Mouse (Mus musculus) heart, embryonic 14.5 days (tissue): ENCODE measurements around the gene Dnah7b. TPM values are rescaled to one million over a fixed set of nuclear protein-coding genes. Genes with fewer than 3 reads are reported as not detected.
"Not testable (repeated sequence)": the region's sequence is repeated elsewhere in the genome, so short reads cannot be mapped to it uniquely, and the experiment has no call there.

Source experiments
- ATAC-seq: fragments of 200-750 bp; cut with Nextera tagmentation; 2 replicates; pipeline ENCODE4 v1.8.0; 2017; ENCODE audit warnings: low read depth, moderate TSS enrichment; ENCODE audit not compliant: insufficient number of reproducible peaks, insufficient read depth, low FRiP score
- H3K27ac ChIP-seq, 2 experiments: fragments of 200-500 bp in 1 of 2; fragments of 300-500 bp in 1 of 2; sonication (generic) in 1 of 2; replicated peaks in 1 of 2; 2 replicates each; pipeline ENCODE4 v1.5.1; 2012 to 2014; ENCODE audit warnings: low read depth in 2 of 2, low read length in 2 of 2, control low read depth in 1 of 2, mild to moderate bottlenecking in 1 of 2, mixed read lengths in 1 of 2; ENCODE audit not compliant: control insufficient read depth in 1 of 2, insufficient read depth in 1 of 2
- H3K27me3 ChIP-seq: fragments of 300-500 bp; sonication (generic); 2 replicates; pipeline ENCODE4 v1.6.1; 2014; ENCODE audit warnings: mild to moderate bottlenecking, low read length, control low read depth; ENCODE audit not compliant: control insufficient read depth, insufficient read depth
- H3K36me3 ChIP-seq: fragments of 300-500 bp; sonication (generic); 2 replicates; pipeline ENCODE4 v1.6.1; 2014; ENCODE audit warnings: mild to moderate bottlenecking, control low read depth, low read length, mixed read lengths; ENCODE audit not compliant: control insufficient read depth, insufficient read depth
- H3K4me1 ChIP-seq, 2 experiments: fragments of 200-500 bp in 1 of 2; fragments of 300-500 bp in 1 of 2; sonication (generic) in 1 of 2; 2 replicates each; pipeline ENCODE4 v1.6.1; 2012 to 2014; ENCODE audit warnings: low read length in 2 of 2, control low read depth in 1 of 2, mixed read lengths in 1 of 2; ENCODE audit not compliant: control insufficient read depth in 2 of 2, insufficient read depth in 2 of 2
- H3K4me2 ChIP-seq: fragments of 300-500 bp; sonication (generic); 2 replicates; pipeline ENCODE4 v1.6.1; 2014; ENCODE audit warnings: mild to moderate bottlenecking, low read length
- H3K4me3 ChIP-seq, 2 experiments: fragments of 200-500 bp in 1 of 2; fragments of 300-500 bp in 1 of 2; sonication (generic) in 1 of 2; 2 replicates each; pipeline ENCODE4 v1.5.1; 2012 to 2014; ENCODE audit warnings: low read length in 2 of 2, mild to moderate bottlenecking in 2 of 2, control low read depth in 1 of 2, low read depth in 1 of 2, moderate library complexity in 1 of 2; ENCODE audit not compliant: control insufficient read depth in 1 of 2, insufficient read depth in 1 of 2
- H3K9ac ChIP-seq: fragments of 300-500 bp; sonication (generic); 2 replicates; pipeline ENCODE4 v1.6.1; 2014; ENCODE audit warnings: mild to moderate bottlenecking, low read length
- H3K9me3 ChIP-seq: fragments of 300-500 bp; sonication (generic); 2 replicates; pipeline ENCODE4 v1.6.1; 2016; ENCODE audit warnings: low read length, control low read depth; ENCODE audit not compliant: control insufficient read depth
- WGBS: fragments of 180-500 bp; shearing (Covaris S2); extraction: QIAGEN DNeasy Blood & Tissue Kit; methylation state at CpG from one replicate; pipeline ENCODE4 v1.1.7; 2014; 5-methylcytosine and 5-hydroxymethylcytosine counted together
- polyA plus RNA-seq: library from polyadenylated mRNA; unstranded; fragments of >200 nt; fragmentation: Nextera tagmentation; extraction: Ambion mirVana; gene quantifications from 2 replicates; pipeline ENCODE4 v1.2.1, GENCODE M21; 2014

Gene Dnah7b
- polyA plus RNA-seq, 1 experiment from 2014 or later = 1.8 TPM

DNA sequence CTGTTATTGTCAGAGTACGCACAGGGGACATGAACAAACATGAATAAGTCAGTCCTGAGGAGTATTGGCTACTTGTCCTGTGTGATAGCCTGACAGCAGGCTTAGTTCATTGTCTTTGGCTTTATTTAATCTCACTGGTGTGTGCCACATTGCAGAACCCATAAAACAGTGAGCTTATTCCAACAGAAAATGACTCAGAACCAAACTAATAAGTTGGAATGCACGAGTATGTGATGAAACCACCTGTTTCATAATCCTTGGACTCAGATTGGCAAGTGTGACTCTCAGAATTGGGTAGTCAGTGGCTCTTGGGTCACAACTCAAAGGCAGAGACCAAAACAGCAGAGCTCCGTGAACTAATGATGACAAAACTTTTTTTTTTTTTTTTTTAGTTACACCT lies 279.2 kb downstream of the Dnah7b start:
- not testable (repeated sequence) for H3K36me3 ChIP-seq, H3K9ac ChIP-seq, ATAC-seq, H3K4me1 ChIP-seq, H3K4me3 ChIP-seq, H3K27ac ChIP-seq, H3K4me2 ChIP-seq, H3K9me3 ChIP-seq, H3K27me3 ChIP-seq
- WGBS = 83% methylated on average over 3 of the region's 3 CpGs

DNA sequence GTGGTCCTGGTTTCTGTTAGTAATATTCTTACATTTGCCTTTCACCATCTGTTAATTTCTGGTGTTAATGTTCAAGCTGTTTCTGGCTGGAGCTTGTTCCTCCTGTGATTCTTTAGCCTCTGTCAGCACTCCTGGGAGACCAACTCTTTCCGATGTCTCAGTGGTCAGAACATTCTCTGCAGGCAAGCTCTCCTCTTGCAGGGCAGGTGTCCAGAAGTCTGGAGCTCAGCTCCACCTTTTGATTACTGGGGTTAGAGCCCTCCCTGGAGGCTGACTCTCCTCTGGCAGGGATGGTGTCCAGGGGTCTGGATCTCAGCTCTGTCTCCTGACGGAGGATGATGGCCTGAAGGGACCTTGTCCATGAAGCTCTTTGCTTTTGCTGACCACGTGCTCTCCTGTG lies 314.5 kb downstream of the Dnah7b start:
- not testable (repeated sequence) for ATAC-seq, H3K36me3 ChIP-seq, H3K9me3 ChIP-seq, H3K4me1 ChIP-seq, H3K27ac ChIP-seq, H3K4me2 ChIP-seq, H3K4me3 ChIP-seq, H3K27me3 ChIP-seq, H3K9ac ChIP-seq
- 93% methylated on average over 3 of the region's 3 CpGs for WGBS

DNA sequence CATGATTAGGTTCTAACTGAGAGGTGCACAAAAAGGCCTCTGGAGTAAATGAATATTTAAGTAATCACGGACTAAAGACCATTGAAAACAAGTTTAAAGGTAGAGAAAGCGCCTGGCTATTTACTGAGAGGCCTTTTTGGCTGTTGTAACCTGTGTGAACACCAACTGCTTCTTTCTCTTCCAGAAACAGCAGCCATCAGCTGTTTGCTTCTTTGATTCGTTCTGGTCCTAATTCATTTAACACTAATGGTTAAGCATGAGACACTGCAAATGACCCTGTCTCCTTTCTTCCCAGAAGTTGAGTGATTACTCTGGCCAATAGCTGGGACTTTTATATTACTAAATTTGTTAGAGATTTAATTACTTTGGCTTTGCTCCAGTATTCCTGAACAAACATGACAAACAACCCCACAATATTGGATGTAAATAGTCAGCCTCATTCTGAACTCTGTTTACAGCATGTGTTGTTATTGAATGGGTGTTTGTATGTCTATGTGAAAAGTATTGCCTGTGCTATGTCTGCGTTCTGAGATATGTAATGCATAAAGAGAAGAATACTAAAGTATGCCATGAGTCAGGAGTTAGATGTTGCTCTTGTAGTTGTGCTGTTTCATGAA lies 328.7 kb downstream of the Dnah7b start:
- not testable (repeated sequence) for H3K4me2 ChIP-seq, H3K4me3 ChIP-seq, H3K9ac ChIP-seq, H3K27me3 ChIP-seq, ATAC-seq, H3K27ac ChIP-seq, H3K36me3 ChIP-seq, H3K4me1 ChIP-seq, H3K9me3 ChIP-seq
- WGBS = 74% methylated on average over 3 of the region's 4 CpGs

DNA sequence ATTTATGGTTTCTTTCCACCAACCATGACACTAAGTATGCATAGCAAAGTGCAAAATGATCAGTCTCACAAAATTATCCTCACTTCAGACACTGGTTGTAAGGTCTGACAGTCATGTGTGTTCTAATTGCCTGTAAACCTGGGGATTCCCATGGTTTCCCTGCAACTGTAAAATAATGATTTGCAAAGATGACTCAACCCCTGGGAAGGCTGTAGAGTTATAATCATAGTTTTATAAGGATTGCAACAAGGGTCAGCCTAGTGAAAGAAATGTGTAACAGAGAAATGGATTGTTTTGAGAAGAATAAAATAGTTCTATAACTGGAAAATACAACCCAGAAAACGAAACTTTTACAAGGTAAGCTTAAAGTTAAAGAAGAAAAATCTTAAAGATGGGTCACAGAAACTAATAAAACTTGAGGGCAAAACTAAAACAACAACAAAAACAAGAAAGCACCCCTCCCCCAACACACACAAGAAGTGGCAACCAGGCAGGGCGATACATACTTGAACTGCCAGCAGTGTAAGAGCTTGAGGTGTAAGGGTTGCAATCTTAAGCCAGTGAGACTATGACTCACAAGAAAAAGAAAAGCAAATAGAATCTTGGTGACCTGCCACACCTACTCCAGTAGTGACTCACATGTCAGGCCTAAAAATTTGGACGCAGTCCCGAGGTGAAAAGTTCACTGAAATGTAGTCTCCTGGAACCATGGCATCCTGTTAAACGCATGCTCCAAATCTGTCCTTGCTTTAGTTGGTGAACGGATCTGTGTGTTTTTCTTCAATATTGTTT lies 342.4 kb downstream of the Dnah7b start:
- no peak overlapping the region for H3K4me2 ChIP-seq
- H3K27me3 ChIP-seq = no peaks in the 10 kb centered on the region
- H3K9ac ChIP-seq = no peak overlapping the region
- 66% methylated on average over 6 of the region's 6 CpGs for WGBS
- no peak overlapping the region for H3K27ac ChIP-seq
- H3K4me3 ChIP-seq = no peak overlapping the region
- no peaks in the 10 kb centered on the region for H3K4me1 ChIP-seq
- no peaks in the 10 kb centered on the region for H3K36me3 ChIP-seq
- H3K9me3 ChIP-seq = no peaks in the 10 kb centered on the region
- ATAC-seq = no peak

DNA sequence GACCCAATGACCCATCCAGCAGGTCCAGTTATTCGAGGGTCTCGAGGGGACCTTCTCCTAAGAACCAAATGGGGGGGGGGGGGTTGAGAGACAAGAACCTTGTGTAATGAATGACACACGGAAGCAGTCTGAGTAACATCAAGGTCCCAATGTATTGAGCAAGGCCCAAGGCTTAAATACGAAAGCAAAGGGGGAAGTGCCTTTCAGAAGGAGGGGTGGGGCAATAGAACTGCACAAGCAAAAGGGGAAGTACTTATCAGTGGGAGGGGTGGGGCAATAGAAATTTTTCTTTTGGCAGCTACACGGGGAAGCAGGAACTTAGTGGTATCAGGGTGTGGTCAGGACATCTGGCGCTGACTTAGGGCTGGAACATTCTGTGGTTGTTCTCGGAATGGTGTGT lies 348.7 kb downstream of the Dnah7b start:
- not testable (repeated sequence) for ATAC-seq, H3K4me1 ChIP-seq, H3K4me3 ChIP-seq, H3K4me2 ChIP-seq, H3K27me3 ChIP-seq, H3K36me3 ChIP-seq, H3K27ac ChIP-seq, H3K9me3 ChIP-seq, H3K9ac ChIP-seq
- WGBS = 72% methylated on average over 7 of the region's 7 CpGs

DNA sequence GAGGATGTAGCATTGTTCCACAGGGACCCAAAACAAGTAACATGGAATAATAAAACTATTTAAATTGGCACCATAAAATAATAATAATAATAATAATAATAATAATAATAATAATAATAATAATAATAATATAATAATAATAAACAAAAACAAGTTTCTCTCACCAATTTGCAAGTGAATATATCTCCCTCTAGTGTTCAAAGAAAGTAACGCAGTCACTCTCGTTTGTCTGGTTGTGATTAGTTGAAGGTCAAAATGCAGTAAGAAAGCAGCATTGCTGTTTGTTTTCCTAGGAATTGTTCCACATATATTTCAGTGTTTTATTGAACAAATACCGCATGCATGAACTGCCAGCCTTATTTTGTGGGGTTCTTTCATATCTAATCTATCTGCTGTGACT lies 350.8 kb downstream of the Dnah7b start:
- H3K9ac ChIP-seq, ATAC-seq, H3K27ac ChIP-seq, H3K4me1 ChIP-seq, H3K36me3 ChIP-seq, H3K4me3 ChIP-seq, H3K4me2 ChIP-seq, H3K9me3 ChIP-seq, H3K27me3 ChIP-seq: not testable (repeated sequence)
- WGBS = 15% methylated on average over 3 of the region's 3 CpGs

DNA sequence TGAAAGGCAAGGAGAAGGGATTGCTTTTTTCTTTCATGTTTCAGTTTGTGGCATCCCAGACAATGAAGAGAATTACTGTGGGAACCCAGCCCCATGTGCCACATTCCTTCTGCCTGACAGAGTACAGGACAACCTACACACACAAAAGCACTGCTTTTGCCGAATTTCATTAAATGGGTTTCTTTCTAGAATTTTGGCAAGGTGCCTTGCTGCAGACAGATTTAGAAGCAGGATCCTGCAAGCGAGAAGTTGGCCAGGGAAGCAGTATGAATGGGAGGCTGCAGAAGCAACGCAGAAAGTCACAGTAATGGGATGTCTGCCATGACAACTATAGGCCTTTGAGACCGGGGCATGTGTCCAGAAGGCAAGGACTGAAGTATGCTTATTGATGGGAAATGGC lies 352.9 kb downstream of the Dnah7b start:
- not testable (repeated sequence) for H3K27ac ChIP-seq, H3K4me2 ChIP-seq, H3K27me3 ChIP-seq, H3K4me3 ChIP-seq, H3K9ac ChIP-seq, H3K4me1 ChIP-seq, ATAC-seq, H3K9me3 ChIP-seq, H3K36me3 ChIP-seq
- 73% methylated on average over 3 of the region's 4 CpGs for WGBS
